Mouse (Mus musculus): ENCODE measurements around the gene Pbxip1.
A peak's percentile ranks its signal among the peaks of the same experiment; 100 is the strongest.

The Pbxip1 gene

GRCm38 (mm10) chr3:89486111-89486510 is 49.6 kb downstream of the Pbxip1 start:
- DNase-seq (ENCODE audit: low read depth, low spot score): no peak

- DNase-seq (ENCODE audit: low read depth, low spot score): no peak
Measured at GRCm38 (mm10) chr3:89486916-89487702, 50.6 kb downstream of the Pbxip1 start.

DNA sequence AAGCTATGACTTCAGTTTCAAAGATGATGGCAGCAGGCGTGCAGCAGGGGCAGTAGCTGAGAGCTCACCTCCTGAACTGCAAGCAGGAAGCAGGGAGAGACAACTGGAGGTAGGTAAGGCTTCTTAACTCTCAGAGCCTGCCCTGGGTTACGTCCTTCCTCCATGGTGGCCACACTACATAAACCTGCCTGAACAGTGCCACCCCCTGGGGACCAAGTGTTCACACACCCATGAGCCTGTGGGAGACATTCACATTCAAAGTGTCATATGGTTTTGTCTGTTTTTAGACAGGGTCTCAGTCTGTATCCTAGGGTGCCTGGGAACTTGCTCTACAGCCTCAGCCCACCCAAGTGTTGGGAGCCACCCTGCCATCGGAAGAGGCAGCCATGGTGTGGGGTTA is 54.3 kb downstream of the Pbxip1 start:
- DNase-seq (ENCODE audit: low read depth, low spot score): peak; percentile 34

GRCm38 (mm10) chr3:89491559-89491958 is 55.1 kb downstream of the Pbxip1 start:
- no peak for DNase-seq (ENCODE audit: low read depth, low spot score)

DNA sequence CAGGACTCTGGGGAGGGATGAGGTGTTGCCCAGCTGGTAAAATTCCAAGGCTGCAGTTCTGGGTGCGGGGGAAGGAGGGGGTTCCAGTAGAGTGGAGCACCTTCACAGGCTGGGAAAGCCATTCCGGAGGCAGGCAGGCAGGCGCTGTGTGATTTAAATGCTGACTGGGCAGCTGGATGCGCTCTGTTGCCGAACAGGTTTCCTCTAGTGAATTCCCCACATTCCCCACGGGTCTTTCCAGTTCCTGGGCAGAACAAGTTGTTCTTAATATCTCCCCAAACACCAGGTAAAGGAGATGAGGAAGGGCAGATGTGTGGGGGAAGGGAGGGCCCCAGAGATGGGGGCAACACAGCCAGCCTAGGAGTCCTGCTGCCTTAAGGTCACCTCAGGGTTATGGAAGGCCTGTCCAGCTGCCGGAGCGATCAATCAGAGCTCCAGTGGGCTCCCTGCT is 56.2 kb downstream of the Pbxip1 start:
- DNase-seq (ENCODE audit: low read depth, low spot score): no peak

DNA sequence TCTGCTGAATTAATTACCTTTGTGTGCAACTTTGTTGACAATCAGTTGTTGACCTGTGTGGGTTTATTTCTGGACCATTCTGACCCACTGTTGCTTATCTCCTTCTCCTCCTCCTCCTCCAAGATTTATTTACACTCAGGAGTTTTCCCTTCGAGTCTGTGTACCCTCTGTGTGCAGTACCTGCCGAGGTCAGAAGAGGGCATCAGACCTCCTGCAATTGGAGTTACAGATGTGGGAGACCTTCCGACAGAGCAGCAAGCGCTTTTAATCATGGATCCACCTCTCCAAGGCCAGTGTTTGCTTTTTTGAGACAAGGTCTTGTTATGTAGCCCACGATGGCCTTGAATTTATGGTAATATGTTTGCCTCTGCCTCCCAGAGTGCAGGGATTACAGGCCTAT is 58.1 kb downstream of the Pbxip1 start:
- peak; percentile 48 for DNase-seq (ENCODE audit: low read depth, low spot score)

GRCm38 (mm10) chr3:89496366-89496765 is 59.9 kb downstream of the Pbxip1 start:
- no peak for DNase-seq (ENCODE audit: low read depth, low spot score)

- peak; percentile 42 for DNase-seq (ENCODE audit: low read depth, low spot score)
Measured at GRCm38 (mm10) chr3:89499696-89500095, 63.2 kb downstream of the Pbxip1 start.

Measured in ES-CJ7 (cell line).